Mouse (Mus musculus) erythroid progenitor cell, adult 5-6 weeks (primary cell): ENCODE data around the gene Glipr2. TPM values are rescaled to one million over a fixed set of nuclear protein-coding genes. Genes with fewer than 3 reads are reported as not detected.

Source experiments
- ATAC-seq: replicated peaks from 2 replicates; pipeline ENCODE4 v1.8.0; 2016; ENCODE audit warnings: moderate number of reproducible peaks, mild to moderate bottlenecking, moderate TSS enrichment, inconsistent platforms; ENCODE audit not compliant: poor library complexity, low FRiP score, severe bottlenecking
- total RNA-seq, 2 experiments: library from RNA; stranded (forward) in 1 of 2; stranded (reverse) in 1 of 2; fragments of 150-400 nt in 1 of 2; fragments of 186-747, 209-891 nt in 1 of 2; gene quantifications; 2 replicates each; pipeline versions ENCODE4 v1.2.3 to v1.2.4; 2015 to 2017; ENCODE audit warnings: low replicate concordance in 2 of 2

The Glipr2 gene
- total RNA-seq (2015; ENCODE audit: low replicate concordance): 9.6 and 20.2 TPM in 2 replicates
- 10.7 and 16.8 TPM in 2 replicates for total RNA-seq (2017; ENCODE audit: low replicate concordance)

GRCm38 (mm10) chr4:43957292-43957845 is at the start of gene Glipr2:
Gene Glipr2, plus strand, starts transcription at chr4:43957401.
- ATAC-seq: peak; percentile 66

GRCm38 (mm10) chr4:43918221-43918620 is 39.0 kb upstream of the Glipr2 start:
- no peak for ATAC-seq

- no peak for ATAC-seq
Observed at GRCm38 (mm10) chr4:43920602-43921001, 36.6 kb upstream of the Glipr2 start.

- no peak for ATAC-seq
Observed at GRCm38 (mm10) chr4:43925125-43925524, 32.1 kb upstream of the Glipr2 start.

- peak; percentile 79 for ATAC-seq
Observed at GRCm38 (mm10) chr4:43925779-43926178, 31.4 kb upstream of the Glipr2 start.

GRCm38 (mm10) chr4:43927826-43928225 is 29.4 kb upstream of the Glipr2 start:
- no peak for ATAC-seq

GRCm38 (mm10) chr4:43931877-43932276 is 25.3 kb upstream of the Glipr2 start:
- no peak for ATAC-seq

GRCm38 (mm10) chr4:43936186-43936585 is 21.0 kb upstream of the Glipr2 start:
- ATAC-seq: no peak

- 0 out of 2 replicates have a peak, but pooled peaks have one; percentile 49 for ATAC-seq
Observed at GRCm38 (mm10) chr4:43936749-43937674, 20.2 kb upstream of the Glipr2 start.

GRCm38 (mm10) chr4:43941315-43941714 is 15.9 kb upstream of the Glipr2 start:
- ATAC-seq: no peak

- no peak for ATAC-seq
Observed at GRCm38 (mm10) chr4:43942421-43942820, 14.8 kb upstream of the Glipr2 start.

- ATAC-seq: no peak
Observed at GRCm38 (mm10) chr4:43947571-43947970, 9.6 kb upstream of the Glipr2 start.

GRCm38 (mm10) chr4:43957846-43958461 is 753 bp downstream of the Glipr2 start:
- ATAC-seq: no peak

- ATAC-seq: peak; percentile 35; the same call in 1 of the 2 replicates
Observed at GRCm38 (mm10) chr4:43959523-43960179, 2.5 kb downstream of the Glipr2 start.

- ATAC-seq: peak; percentile 64
Observed at GRCm38 (mm10) chr4:43960207-43960606, 3.0 kb downstream of the Glipr2 start.

GRCm38 (mm10) chr4:43964326-43964833 is 7.2 kb downstream of the Glipr2 start:
- peak; percentile 85 for ATAC-seq

GRCm38 (mm10) chr4:43964951-43965684 is 7.9 kb downstream of the Glipr2 start:
- ATAC-seq: no peak

GRCm38 (mm10) chr4:43965856-43966535 is 8.8 kb downstream of the Glipr2 start:
- ATAC-seq: no peak

GRCm38 (mm10) chr4:43968650-43969049 is 11.4 kb downstream of the Glipr2 start:
- ATAC-seq: no peak
